Mouse (Mus musculus): ENCODE data around the gene Glp1r. TPM values are rescaled to one million over a fixed set of nuclear protein-coding genes. Genes with fewer than 3 reads are reported as not detected.

Glp1r gene
- polyA plus RNA-seq, 1 experiment from 2014 or later, result 0.30 TPM

DNA sequence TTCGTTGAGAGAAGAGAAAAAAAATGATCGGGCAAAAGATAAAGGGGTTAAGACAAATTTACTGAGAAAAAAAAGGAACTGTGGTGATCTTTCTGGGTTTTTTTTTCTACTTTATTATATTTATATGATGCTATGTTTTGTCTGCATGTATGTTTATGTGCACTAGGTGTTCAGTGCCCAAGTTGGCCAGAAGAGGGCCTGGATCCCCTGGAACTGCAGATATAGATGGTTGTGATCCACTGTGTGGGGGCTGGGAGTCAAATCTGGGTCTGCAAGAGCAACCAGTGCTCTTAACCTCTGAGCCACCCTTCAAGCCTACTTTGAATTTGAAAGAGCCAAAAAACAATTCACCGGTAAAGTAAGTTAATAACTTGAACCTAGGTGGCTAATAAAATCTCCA is 21.2 kb upstream of the Glp1r start:
- 87% methylated on average over 3 of the region's 3 CpGs for WGBS
- ATAC-seq (ENCODE audit: insufficient read depth, low FRiP score, low read depth), result no peak
- no peak overlapping the region for H3K4me2 ChIP-seq

DNA sequence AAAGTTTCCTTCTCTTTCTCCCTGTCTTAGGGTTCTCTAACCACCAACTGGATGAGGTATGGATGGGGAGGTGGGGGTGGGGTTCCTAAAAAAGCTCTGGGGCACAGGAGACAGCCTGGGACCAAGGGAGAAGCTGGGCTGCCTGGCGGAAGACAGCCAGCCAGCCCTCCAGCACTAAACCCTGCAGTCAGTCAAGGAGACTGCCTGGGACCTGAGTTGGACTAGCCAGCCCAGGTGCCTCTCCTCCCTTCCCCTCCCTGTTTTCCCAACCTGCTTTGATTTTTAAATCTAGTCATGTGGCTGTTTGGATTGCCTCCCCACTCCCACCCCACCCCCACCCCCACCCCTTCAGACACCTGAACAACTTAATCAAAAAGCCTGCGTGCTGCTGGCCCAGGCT is 20.6 kb upstream of the Glp1r start:
- WGBS, result 55% methylated on average over 2 of the region's 2 CpGs
- Histone ChIP-seq H3K9me3 (no peaks in the 10 kb centered on the region), H3K36me3 (no peaks in the 10 kb centered on the region), H3K4me2 (no peak overlapping the region), H3K4me3 (replicated peaks) (no peak overlapping the region), H3K4me1 (no peaks in the 10 kb centered on the region), H3K27me3 (replicated peaks) (0 out of 2 replicates have a peak, but pooled peaks cover 3% of the 10 kb centered on the region), H3K27ac (no peak overlapping the region), H3K9ac (no peak overlapping the region)
- no peak for ATAC-seq (ENCODE audit: insufficient read depth, low FRiP score, low read depth)

More for the DNA sequence above, 21.2 kb upstream of the Glp1r start:
- Histone ChIP-seq H3K9me3 (no peaks in the 10 kb centered on the region), H3K27ac (no peak overlapping the region), H3K36me3 (no peaks in the 10 kb centered on the region), H3K27me3 (replicated peaks) (0 out of 2 replicates have a peak, but pooled peaks cover 3% of the 10 kb centered on the region), H3K4me1 (no peaks in the 10 kb centered on the region), H3K9ac (no peak overlapping the region), H3K4me3 (replicated peaks) (no peak overlapping the region)

DNA sequence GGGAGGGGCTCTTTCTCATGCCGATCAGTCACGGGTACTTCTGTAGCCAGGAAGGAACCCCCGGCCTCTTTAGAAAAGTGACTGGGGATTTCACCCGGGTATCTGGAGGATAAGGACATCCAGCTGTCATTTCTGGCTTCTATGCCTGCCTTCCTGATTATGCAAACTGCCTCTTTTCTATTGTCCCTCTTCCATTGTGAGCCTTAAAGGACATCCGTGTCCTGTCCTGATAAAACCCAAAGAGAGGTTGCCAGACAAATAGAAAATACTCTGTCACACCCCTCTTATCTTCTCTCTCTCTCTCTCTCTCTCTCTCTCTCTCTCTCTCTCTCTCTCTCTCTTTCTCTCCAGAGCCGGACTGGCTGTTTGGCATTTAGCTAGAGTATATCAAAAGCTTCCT is 19.4 kb upstream of the Glp1r start:
- no peaks in the 10 kb centered on the region for H3K36me3 ChIP-seq
- H3K9ac ChIP-seq, result no peak overlapping the region
- ATAC-seq (ENCODE audit: insufficient read depth, low FRiP score, low read depth), result no peak
- WGBS, result 3% methylated on average over 6 of the region's 6 CpGs
- H3K4me2 ChIP-seq, result no peak overlapping the region
- H3K9me3 ChIP-seq, result no peaks in the 10 kb centered on the region
- no peak overlapping the region for H3K4me3 ChIP-seq (replicated peaks)
- no peak overlapping the region for H3K27ac ChIP-seq
- H3K27me3 ChIP-seq (replicated peaks), result 0 out of 2 replicates have a peak, but pooled peaks cover 3% of the 10 kb centered on the region
- H3K4me1 ChIP-seq, result no peaks in the 10 kb centered on the region

DNA sequence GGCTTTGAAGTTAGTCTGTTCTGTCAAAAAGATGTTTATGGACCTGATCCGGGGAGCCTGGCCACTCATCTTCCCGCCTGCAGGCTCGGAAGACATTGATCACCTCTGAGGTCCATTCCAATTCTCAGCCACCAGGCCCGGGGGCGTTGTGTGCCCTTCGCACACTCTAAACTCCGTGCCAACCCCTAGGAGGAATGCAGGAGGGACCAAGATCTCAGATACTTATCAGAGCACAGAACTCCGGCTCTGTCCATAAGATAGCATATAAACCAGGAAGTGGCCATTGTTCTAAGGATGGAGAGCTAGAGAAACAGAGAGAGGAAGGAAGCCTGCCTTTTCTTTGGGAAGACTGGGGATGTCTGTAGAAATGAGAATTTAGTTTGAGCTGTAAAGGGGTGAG is 18.1 kb upstream of the Glp1r start:
- no peak overlapping the region for H3K4me2 ChIP-seq
- H3K4me1 ChIP-seq, result no peaks in the 10 kb centered on the region
- H3K27me3 ChIP-seq (replicated peaks), result 0 out of 2 replicates have a peak, but pooled peaks cover 3% of the 10 kb centered on the region
- no peak overlapping the region for H3K9ac ChIP-seq
- H3K27ac ChIP-seq, result no peak overlapping the region
- no peak for ATAC-seq (ENCODE audit: insufficient read depth, low FRiP score, low read depth)
- H3K4me3 ChIP-seq (replicated peaks), result no peak overlapping the region
- 63% methylated on average over 8 of the region's 8 CpGs for WGBS
- H3K36me3 ChIP-seq, result no peaks in the 10 kb centered on the region
- no peaks in the 10 kb centered on the region for H3K9me3 ChIP-seq

DNA sequence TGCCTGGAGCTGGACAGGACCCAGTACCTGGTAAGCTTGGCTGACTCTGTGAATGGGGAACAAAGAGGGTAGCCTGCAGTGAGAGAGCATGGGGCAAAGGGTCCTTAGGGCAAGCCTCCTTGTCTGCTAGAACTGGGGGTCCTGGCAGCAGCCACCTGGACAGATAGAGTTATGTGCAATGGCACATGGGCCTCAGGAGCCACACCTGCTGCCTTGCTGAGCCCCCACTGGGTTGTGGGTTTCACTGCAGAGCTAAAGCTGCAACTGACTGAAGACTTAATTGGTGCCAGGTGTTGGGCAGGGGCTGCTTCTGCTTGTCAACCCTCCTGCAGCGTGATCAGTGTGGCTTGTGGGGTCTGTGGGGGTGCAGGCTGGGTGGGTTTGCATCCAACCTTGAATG is 9.5 kb upstream of the Glp1r start:
- Histone ChIP-seq H3K27ac (no peak overlapping the region), H3K36me3 (no peaks in the 10 kb centered on the region), H3K4me3 (replicated peaks) (no peak overlapping the region), H3K4me1 (no peaks in the 10 kb centered on the region), H3K4me2 (no peak overlapping the region), H3K9me3 (no peaks in the 10 kb centered on the region), H3K27me3 (replicated peaks) (no peaks in the 10 kb centered on the region), H3K9ac (no peak overlapping the region)
- ATAC-seq (ENCODE audit: insufficient read depth, low FRiP score, low read depth), result no peak
- WGBS, result 6% methylated on average over 1 of the region's 1 CpGs

DNA sequence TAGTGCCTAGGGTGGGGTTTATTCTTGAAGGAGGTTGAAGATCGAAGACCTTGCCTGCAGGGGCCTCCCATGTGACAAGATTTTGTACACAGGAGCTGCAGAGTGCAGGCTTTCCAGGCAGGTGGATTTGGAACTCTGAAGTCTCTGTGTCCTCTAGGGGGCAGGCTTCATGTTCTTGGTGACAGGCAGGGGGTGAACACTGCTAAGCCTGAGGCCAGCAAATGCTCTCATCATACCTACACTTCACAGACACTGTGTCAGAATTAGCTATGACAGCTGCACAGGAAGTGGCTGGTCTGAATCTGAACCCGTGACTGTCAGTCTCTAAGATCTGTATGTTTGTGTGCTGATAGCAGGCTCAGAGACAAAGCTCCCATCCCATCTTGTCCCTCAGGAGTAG is 8.9 kb upstream of the Glp1r start:
- ATAC-seq (ENCODE audit: insufficient read depth, low FRiP score, low read depth), result no peak
- Histone ChIP-seq H3K4me2 (no peak overlapping the region), H3K27me3 (replicated peaks) (no peaks in the 10 kb centered on the region), H3K4me1 (no peaks in the 10 kb centered on the region), H3K9me3 (no peaks in the 10 kb centered on the region), H3K9ac (no peak overlapping the region), H3K27ac (no peak overlapping the region), H3K36me3 (no peaks in the 10 kb centered on the region), H3K4me3 (replicated peaks) (no peak overlapping the region)
- 34% methylated on average over 2 of the region's 2 CpGs for WGBS

DNA sequence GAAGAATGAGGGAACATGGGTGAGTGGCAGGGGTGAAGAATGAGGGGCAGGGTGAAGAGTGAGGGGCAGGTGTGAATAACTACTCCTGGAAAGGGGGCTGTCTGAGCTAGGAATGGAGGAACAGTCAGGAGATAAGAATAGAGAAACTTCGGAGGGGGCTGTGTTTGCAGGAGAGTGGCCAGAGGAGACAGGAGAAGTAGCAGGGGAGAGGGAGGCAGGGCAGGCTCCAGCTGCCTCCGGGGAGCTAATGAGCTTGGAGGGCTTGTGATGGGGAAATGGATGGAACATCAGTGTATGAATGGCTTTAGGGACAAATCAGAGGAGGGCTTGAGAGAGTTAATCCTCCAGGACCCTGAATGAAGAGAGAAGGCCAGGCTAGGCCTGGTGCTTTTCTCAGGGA is 4.5 kb upstream of the Glp1r start:
- Histone ChIP-seq H3K27me3 (replicated peaks) (peaks cover 15% of the 10 kb centered on the region), H3K4me1 (no peaks in the 10 kb centered on the region), H3K4me3 (replicated peaks) (no peak overlapping the region), H3K9me3 (no peaks in the 10 kb centered on the region), H3K36me3 (no peaks in the 10 kb centered on the region), H3K9ac (no peak overlapping the region), H3K27ac (no peak overlapping the region), H3K4me2 (no peak overlapping the region)
- WGBS, result 13% methylated on average over 2 of the region's 2 CpGs
- no peak for ATAC-seq (ENCODE audit: insufficient read depth, low FRiP score, low read depth)

DNA sequence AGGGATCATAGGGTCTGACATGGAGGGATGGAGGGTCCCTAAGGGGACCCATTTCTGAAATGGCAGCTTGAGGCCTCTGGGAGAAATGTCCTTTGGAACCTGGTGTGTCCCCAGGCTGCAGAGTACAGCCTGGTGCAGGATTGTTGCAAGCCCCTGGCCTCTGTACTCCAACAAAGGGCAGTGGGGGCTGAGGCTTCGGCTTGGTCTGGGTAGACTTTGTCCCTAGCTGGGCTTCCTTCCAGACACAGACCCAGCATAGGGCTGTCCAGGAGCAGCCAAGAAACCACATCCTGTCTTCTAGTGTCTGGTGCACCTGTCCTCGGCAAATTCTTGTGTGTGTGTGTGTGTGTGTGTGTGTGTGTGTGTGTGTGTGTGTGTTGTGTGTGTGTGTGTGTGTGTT is 2.5 kb downstream of the Glp1r start:
- Histone ChIP-seq H3K9ac (no peak overlapping the region), H3K9me3 (no peaks in the 10 kb centered on the region), H3K27ac (no peak overlapping the region), H3K4me1 (no peaks in the 10 kb centered on the region), H3K36me3 (no peaks in the 10 kb centered on the region), H3K4me3 (replicated peaks) (no peak overlapping the region), H3K27me3 (replicated peaks) (peaks cover 26% of the 10 kb centered on the region), H3K4me2 (no peak overlapping the region)
- ATAC-seq (ENCODE audit: insufficient read depth, low FRiP score, low read depth), result no peak
- WGBS, result 58% methylated on average over 2 of the region's 2 CpGs

DNA sequence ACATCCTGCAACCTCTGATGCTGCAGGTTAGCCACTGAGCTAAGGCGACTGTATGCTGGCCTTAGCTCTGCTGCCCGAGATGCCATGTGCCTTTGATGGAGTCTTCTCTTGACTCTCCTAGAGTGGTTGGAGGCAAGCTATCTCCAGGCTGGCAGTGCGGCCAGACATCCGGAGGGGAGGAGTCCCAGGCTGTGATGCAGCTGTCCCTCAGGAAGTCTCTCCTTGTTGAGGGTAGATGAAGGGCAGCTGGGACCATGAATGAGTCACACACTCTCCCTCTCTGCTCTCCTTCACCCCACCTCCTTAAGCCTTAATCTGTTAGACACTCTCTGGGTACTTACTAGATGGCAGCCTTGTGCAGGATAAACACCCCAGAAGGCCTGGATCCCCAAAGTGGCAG is 6.0 kb downstream of the Glp1r start:
- H3K27ac ChIP-seq, result no peak overlapping the region
- H3K4me1 ChIP-seq, result no peaks in the 10 kb centered on the region
- no peak overlapping the region for H3K4me2 ChIP-seq
- H3K9me3 ChIP-seq, result no peaks in the 10 kb centered on the region
- H3K36me3 ChIP-seq, result no peaks in the 10 kb centered on the region
- peaks cover 6% of the 10 kb centered on the region; the same call in 1 of the 2 replicates for H3K27me3 ChIP-seq (replicated peaks)
- 65% methylated on average over 4 of the region's 4 CpGs for WGBS
- ATAC-seq (ENCODE audit: insufficient read depth, low FRiP score, low read depth), result no peak
- no peak overlapping the region for H3K4me3 ChIP-seq (replicated peaks)
- no peak overlapping the region for H3K9ac ChIP-seq

DNA sequence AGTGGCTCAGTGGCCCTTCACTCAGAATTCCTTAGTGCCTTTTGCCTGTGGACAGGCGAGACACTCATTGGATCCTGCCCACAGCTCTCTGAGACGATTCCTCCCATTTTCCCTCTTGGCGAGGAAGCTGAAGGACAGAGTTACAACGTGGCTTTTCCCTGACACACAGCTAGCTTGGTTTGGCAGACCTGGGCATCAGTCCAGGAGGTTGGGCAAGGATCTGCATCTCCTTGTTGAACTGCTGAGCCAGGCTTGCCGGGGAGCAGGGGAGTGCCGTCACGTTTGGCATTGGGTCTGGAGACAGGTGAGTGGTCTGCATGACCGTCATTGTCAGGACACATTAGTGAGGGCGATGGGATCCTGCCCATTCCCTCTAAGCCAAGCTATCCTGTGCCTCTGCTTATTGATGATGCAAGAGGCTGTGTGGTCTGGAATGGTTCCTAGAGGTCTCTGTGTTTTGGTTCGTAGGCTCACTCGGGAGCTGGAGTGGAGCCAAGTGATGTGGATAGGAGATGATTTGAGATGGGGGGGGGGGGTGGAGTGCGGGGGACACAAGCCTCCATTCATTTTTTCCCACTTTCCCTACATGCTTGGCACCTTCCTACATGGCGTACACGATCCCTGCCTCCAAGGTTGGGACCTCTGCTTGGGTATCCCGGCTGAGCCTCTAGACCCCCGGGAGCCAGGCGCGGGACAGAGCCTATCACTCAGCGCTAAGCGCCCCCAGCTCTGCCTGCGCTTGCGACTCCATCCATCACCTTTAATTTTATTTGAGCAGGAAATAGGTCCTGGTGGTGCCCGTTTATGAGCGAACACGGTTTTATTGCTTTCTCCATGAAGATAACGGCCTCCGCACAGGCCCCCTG is 9.5 kb downstream of the Glp1r start:
- H3K4me3 ChIP-seq (replicated peaks), result no peak overlapping the region
- H3K9me3 ChIP-seq, result no peaks in the 10 kb centered on the region
- H3K4me2 ChIP-seq, result no peak overlapping the region
- no peak overlapping the region for H3K27ac ChIP-seq
- H3K4me1 ChIP-seq, result no peaks in the 10 kb centered on the region
- no peaks in the 10 kb centered on the region for H3K27me3 ChIP-seq (replicated peaks)
- WGBS, result 60% methylated on average over 27 of the region's 27 CpGs
- no peak overlapping the region for H3K9ac ChIP-seq
- no peak for ATAC-seq (ENCODE audit: insufficient read depth, low FRiP score, low read depth)
- H3K36me3 ChIP-seq, result no peaks in the 10 kb centered on the region

DNA sequence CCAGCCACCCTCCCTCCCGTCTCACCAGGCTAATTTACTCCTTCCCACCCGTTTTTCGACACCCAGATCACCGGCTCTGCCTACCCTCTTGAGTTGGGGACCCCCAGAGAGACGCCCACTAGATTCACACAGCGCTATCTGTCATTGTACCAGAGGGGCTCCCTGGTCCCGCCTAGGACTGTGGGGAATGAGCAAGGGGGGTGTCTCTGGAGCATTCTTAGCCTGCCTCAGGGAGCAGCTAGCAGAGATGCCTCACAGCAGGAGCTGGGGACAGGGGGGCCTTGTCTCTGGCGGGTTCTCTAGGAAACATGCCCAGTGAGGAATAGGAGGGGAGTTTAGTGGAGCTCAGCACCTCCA is 10.1 kb downstream of the Glp1r start:
- Histone ChIP-seq H3K4me3 (replicated peaks) (no peak overlapping the region), H3K4me2 (no peak overlapping the region), H3K9me3 (no peaks in the 10 kb centered on the region), H3K4me1 (no peaks in the 10 kb centered on the region), H3K36me3 (no peaks in the 10 kb centered on the region), H3K27ac (no peak overlapping the region), H3K9ac (no peak overlapping the region), H3K27me3 (replicated peaks) (no peaks in the 10 kb centered on the region)
- no peak for ATAC-seq (ENCODE audit: insufficient read depth, low FRiP score, low read depth)
- WGBS, result 36% methylated on average over 8 of the region's 8 CpGs

DNA sequence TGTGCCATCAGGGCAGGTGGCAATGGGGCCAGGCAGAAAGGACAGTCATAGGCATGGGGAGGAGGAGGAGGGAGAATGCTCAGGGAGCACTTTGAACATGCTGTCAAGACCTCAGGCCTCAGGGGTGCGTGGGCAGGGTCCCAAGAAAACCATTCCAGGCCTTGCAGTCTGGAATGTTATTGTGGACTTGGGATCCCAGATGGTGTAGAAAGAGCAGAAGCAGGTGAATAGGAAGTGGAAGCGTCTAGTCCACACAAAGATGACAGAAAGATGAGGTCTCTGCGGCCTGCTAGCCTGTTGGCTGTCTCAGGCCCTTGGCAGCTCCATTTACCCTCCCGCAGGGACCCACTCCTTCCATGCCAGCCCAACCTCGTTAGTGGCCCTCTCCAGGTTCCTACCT is 10.9 kb downstream of the Glp1r start:
- H3K4me3 ChIP-seq (replicated peaks), result no peak overlapping the region
- WGBS, result 66% methylated on average over 5 of the region's 5 CpGs
- no peaks in the 10 kb centered on the region for H3K4me1 ChIP-seq
- H3K27me3 ChIP-seq (replicated peaks), result no peaks in the 10 kb centered on the region
- H3K27ac ChIP-seq, result no peak overlapping the region
- no peaks in the 10 kb centered on the region for H3K36me3 ChIP-seq
- H3K9me3 ChIP-seq, result no peaks in the 10 kb centered on the region
- no peak for ATAC-seq (ENCODE audit: insufficient read depth, low FRiP score, low read depth)
- H3K9ac ChIP-seq, result no peak overlapping the region
- H3K4me2 ChIP-seq, result no peak overlapping the region

DNA sequence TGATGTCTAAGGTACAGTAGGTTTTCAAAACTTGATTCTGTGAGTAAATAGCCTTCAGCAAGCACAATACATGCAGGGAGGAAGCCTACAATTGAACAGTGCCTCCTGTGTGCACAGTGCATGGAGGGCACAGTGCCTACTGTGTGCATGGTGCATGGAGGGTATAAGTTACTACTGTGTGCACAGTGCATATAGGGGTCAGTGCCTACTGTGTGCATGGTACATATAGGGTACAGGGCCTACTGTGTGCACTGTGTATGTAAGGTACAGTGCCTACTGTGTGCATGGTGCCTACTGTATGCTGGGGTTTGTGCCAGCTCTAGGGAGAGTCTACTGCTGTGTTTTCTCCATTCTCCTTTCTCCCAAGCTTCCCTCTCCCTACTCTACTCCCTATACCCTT is 12.6 kb downstream of the Glp1r start:
- H3K4me1 ChIP-seq, result no peaks in the 10 kb centered on the region
- no peak overlapping the region for H3K4me3 ChIP-seq (replicated peaks)
- H3K9ac ChIP-seq, result no peak overlapping the region
- H3K27ac ChIP-seq, result no peak overlapping the region
- no peaks in the 10 kb centered on the region for H3K36me3 ChIP-seq
- no peaks in the 10 kb centered on the region for H3K27me3 ChIP-seq (replicated peaks)
- no peak overlapping the region for H3K4me2 ChIP-seq
- no peak for ATAC-seq (ENCODE audit: insufficient read depth, low FRiP score, low read depth)
- no peaks in the 10 kb centered on the region for H3K9me3 ChIP-seq

Data from stomach, embryonic 15.5 days (tissue).